Mouse (Mus musculus): Measurements from ENCODE around the gene Chid1. TPM values are rescaled to one million over a fixed set of nuclear protein-coding genes. Genes with fewer than 3 reads are reported as not detected.

Chid1 gene
- polyA plus RNA-seq, 1 experiment from 2014 or later: 43.5 TPM

GRCm38 (mm10) chr7:141558329-141558776 lies 18.7 kb upstream of the Chid1 start:
- Histone ChIP-seq H3K4me3 (no peak overlapping the region), H3K9ac (no peak overlapping the region), H3K36me3 (no peaks in the 10 kb centered on the region), H3K9me3 (no peaks in the 10 kb centered on the region), H3K4me1 (peaks cover 9% of the 10 kb centered on the region), H3K4me2 (replicated peaks) (no peak overlapping the region), H3K27me3 (no peaks in the 10 kb centered on the region), H3K27ac (no peak overlapping the region)
- ATAC-seq (ENCODE audit: low FRiP score, low read depth): no peak
- WGBS: 64% methylated on average over 4 of the region's 4 CpGs

GRCm38 (mm10) chr7:141550464-141550863 lies 10.8 kb upstream of the Chid1 start:
- Histone ChIP-seq H3K4me3 (no peak overlapping the region), H3K9me3 (no peaks in the 10 kb centered on the region), H3K36me3 (no peaks in the 10 kb centered on the region), H3K27ac (no peak overlapping the region), H3K4me2 (replicated peaks) (no peak overlapping the region), H3K4me1 (no peaks in the 10 kb centered on the region), H3K27me3 (no peaks in the 10 kb centered on the region), H3K9ac (no peak overlapping the region)
- ATAC-seq (ENCODE audit: low FRiP score, low read depth): no peak
- 76% methylated on average over 2 of the region's 2 CpGs for WGBS

- Histone ChIP-seq H3K27me3 (no peaks in the 10 kb centered on the region), H3K9ac (no peak overlapping the region), H3K9me3 (no peaks in the 10 kb centered on the region), H3K36me3 (no peaks in the 10 kb centered on the region), H3K4me1 (no peaks in the 10 kb centered on the region), H3K4me3 (no peak overlapping the region), H3K4me2 (replicated peaks) (no peak overlapping the region), H3K27ac (no peak overlapping the region)
- no peak for ATAC-seq (ENCODE audit: low FRiP score, low read depth)
- 73% methylated on average over 3 of the region's 3 CpGs for WGBS
Measured at GRCm38 (mm10) chr7:141549432-141550061, 9.9 kb upstream of the Chid1 start.

- peak; percentile 70 for ATAC-seq (ENCODE audit: low FRiP score, low read depth)
- H3K4me2 ChIP-seq (replicated peaks): no peak overlapping the region
- no peak overlapping the region for H3K9ac ChIP-seq
- WGBS: 47% methylated on average over 4 of the region's 4 CpGs
- H3K27me3 ChIP-seq: no peaks in the 10 kb centered on the region
- no peak overlapping the region for H3K4me3 ChIP-seq
- H3K9me3 ChIP-seq: no peaks in the 10 kb centered on the region
- H3K27ac ChIP-seq: peak overlapping the region; percentile 53; the same call in 1 of the 2 replicates
- H3K36me3 ChIP-seq: no peaks in the 10 kb centered on the region
- H3K4me1 ChIP-seq: peaks cover 19% of the 10 kb centered on the region
Measured at GRCm38 (mm10) chr7:141544654-141545053, 5.0 kb upstream of the Chid1 start.

- H3K4me1 ChIP-seq: peaks cover 30% of the 10 kb centered on the region
- H3K9me3 ChIP-seq: no peaks in the 10 kb centered on the region
- H3K36me3 ChIP-seq: no peaks in the 10 kb centered on the region
- no peak overlapping the region for H3K4me2 ChIP-seq (replicated peaks)
- H3K9ac ChIP-seq: no peak overlapping the region
- WGBS: 77% methylated on average over 2 of the region's 2 CpGs
- H3K4me3 ChIP-seq: no peak overlapping the region
- ATAC-seq (ENCODE audit: low FRiP score, low read depth): no peak
- no peaks in the 10 kb centered on the region for H3K27me3 ChIP-seq
- H3K27ac ChIP-seq: no peak overlapping the region
Measured at GRCm38 (mm10) chr7:141542588-141542987, 2.9 kb upstream of the Chid1 start.

GRCm38 (mm10) chr7:141541681-141542080 lies 2.0 kb upstream of the Chid1 start:
- no peaks in the 10 kb centered on the region for H3K27me3 ChIP-seq
- no peaks in the 10 kb centered on the region for H3K36me3 ChIP-seq
- H3K4me1 ChIP-seq: peaks cover 30% of the 10 kb centered on the region
- no peak overlapping the region for H3K9ac ChIP-seq
- no peak overlapping the region for H3K4me2 ChIP-seq (replicated peaks)
- 62% methylated on average over 4 of the region's 4 CpGs for WGBS
- no peak for ATAC-seq (ENCODE audit: low FRiP score, low read depth)
- H3K4me3 ChIP-seq: no peak overlapping the region
- H3K9me3 ChIP-seq: no peaks in the 10 kb centered on the region
- no peak overlapping the region for H3K27ac ChIP-seq

- WGBS: 54% methylated on average over 13 of the region's 13 CpGs
- Histone ChIP-seq H3K4me3 (peak overlapping the region; percentile 76), H3K4me1 (peaks cover 30% of the 10 kb centered on the region), H3K4me2 (replicated peaks) (peak overlapping the region; percentile 91), H3K27ac (peak overlapping the region; percentile 78), H3K9me3 (no peaks in the 10 kb centered on the region), H3K36me3 (no peaks in the 10 kb centered on the region), H3K9ac (peak overlapping the region; percentile 63), H3K27me3 (no peaks in the 10 kb centered on the region)
- 0 out of 2 replicates have a peak, but pooled peaks have one; percentile 13 for ATAC-seq (ENCODE audit: low FRiP score, low read depth)
Measured at GRCm38 (mm10) chr7:141540312-141541081, 840 bp upstream of the Chid1 start.

- H3K4me3 ChIP-seq: peak overlapping the region; percentile 76
- H3K36me3 ChIP-seq: no peaks in the 10 kb centered on the region
- peak overlapping the region; percentile 82 for H3K9ac ChIP-seq
- H3K4me2 ChIP-seq (replicated peaks): peak overlapping the region; percentile 91
- peak overlapping the region; percentile 78; the same call in 1 of the 2 replicates for H3K27ac ChIP-seq
- H3K9me3 ChIP-seq: no peaks in the 10 kb centered on the region
- H3K27me3 ChIP-seq: no peaks in the 10 kb centered on the region
- peak; percentile 33; the same call in 1 of the 2 replicates for ATAC-seq (ENCODE audit: low FRiP score, low read depth)
- 11% methylated on average over 18 of the region's 18 CpGs for WGBS
- peaks cover 27% of the 10 kb centered on the region for H3K4me1 ChIP-seq
Measured at GRCm38 (mm10) chr7:141538852-141539555, 653 bp downstream of the Chid1 start.

- 85% methylated on average over 1 of the region's 1 CpGs for WGBS
- H3K4me3 ChIP-seq: no peak overlapping the region
- no peaks in the 10 kb centered on the region for H3K9me3 ChIP-seq
- peaks cover 8% of the 10 kb centered on the region for H3K36me3 ChIP-seq
- H3K4me2 ChIP-seq (replicated peaks): no peak overlapping the region
- H3K27ac ChIP-seq: no peak overlapping the region
- 0 out of 2 replicates have a peak overlapping the region, but pooled peaks have one; percentile 4 for H3K9ac ChIP-seq
- H3K27me3 ChIP-seq: no peaks in the 10 kb centered on the region
- peaks cover 18% of the 10 kb centered on the region for H3K4me1 ChIP-seq
- no peak for ATAC-seq (ENCODE audit: low FRiP score, low read depth)
Measured at GRCm38 (mm10) chr7:141535570-141535969, 4.1 kb downstream of the Chid1 start.

GRCm38 (mm10) chr7:141525580-141525925 lies 14.1 kb downstream of the Chid1 start:
- no peak for ATAC-seq (ENCODE audit: low FRiP score, low read depth)
- Histone ChIP-seq H3K27ac (no peak overlapping the region), H3K9ac (no peak overlapping the region), H3K9me3 (no peaks in the 10 kb centered on the region), H3K4me2 (replicated peaks) (no peak overlapping the region), H3K36me3 (peaks cover 52% of the 10 kb centered on the region), H3K4me1 (no peaks in the 10 kb centered on the region), H3K4me3 (no peak overlapping the region), H3K27me3 (no peaks in the 10 kb centered on the region)
- 91% methylated on average over 4 of the region's 4 CpGs for WGBS

- Histone ChIP-seq H3K4me1 (no peaks in the 10 kb centered on the region), H3K4me2 (replicated peaks) (no peak overlapping the region), H3K9me3 (no peaks in the 10 kb centered on the region), H3K36me3 (peaks cover 52% of the 10 kb centered on the region), H3K27me3 (no peaks in the 10 kb centered on the region), H3K27ac (no peak overlapping the region), H3K9ac (no peak overlapping the region), H3K4me3 (no peak overlapping the region)
- peak; percentile 68 for ATAC-seq (ENCODE audit: low FRiP score, low read depth)
- 51% methylated on average over 6 of the region's 6 CpGs for WGBS
Measured at GRCm38 (mm10) chr7:141524760-141525579, 14.7 kb downstream of the Chid1 start.
